Mouse (Mus musculus): Measurements from ENCODE around the gene Bag1.

DNA sequence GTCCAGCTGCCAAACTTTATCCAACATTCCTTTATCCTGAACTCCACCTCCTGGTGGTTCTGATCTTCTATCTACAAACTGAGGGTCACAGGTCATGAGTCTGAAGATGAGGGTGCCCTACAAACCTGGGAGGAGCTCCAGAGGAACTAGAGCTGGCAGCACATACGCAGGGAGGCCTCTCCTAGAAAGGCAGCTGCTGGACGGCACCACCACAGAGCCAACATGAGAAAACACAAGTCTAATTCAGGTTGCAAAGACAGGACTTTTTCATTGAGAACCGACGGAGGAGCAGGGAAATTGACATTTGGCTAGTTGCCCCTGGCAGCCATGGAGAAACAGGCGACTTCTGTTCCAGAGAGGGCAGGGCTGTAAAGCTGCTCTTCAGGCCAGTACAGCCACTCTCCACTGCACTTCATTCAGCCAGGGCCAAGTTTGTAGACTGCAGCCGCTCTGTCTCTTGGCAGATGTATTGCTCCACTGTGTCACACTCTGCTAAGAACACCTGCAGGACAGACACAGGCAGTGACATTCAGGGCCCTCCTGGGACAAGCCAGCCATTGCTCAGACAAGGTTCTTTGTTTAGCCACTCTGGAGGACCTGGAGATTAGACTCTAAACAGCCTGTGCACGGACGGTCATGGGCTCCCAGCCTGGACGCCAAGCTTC, 11.8 kb downstream of the Bag1 start:
- TF ChIP-seq GATA1 (IDR thresholded peaks at IDR 0.05; ENCODE audit: low read length) (no peak), TAL1 (IDR thresholded peaks at IDR 0.05; ENCODE audit: low read length) (no peak)
